Mouse (Mus musculus) ovary, adult 18-20 months (tissue): ENCODE results near the gene Itk.

ENCODE experiments used
- DNase-seq: peaks from one replicate; pipeline ENCODE4 v3.0.0; 2022; ENCODE audit warnings: low spot score, mixed read lengths

Gene Itk

DNA sequence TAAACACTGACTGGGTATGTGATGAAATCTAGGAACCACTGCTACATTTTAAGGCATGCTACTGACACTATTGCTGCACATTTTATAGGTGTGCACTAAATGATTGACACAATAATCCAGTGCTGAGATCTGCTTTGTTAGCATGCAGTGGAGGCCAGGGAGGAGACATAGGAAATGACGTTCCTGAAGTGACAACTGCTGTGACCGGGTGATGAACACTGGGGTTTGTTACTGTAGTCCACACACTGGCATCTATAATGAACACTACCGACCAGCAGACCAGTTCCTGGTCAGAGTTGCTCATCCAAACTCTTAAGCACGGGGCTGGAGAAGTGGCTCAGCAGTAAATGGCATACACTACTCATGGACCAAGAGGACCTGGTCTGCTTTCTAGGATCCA is 4.1 kb upstream of the Itk start:
- DNase-seq = no peak

DNA sequence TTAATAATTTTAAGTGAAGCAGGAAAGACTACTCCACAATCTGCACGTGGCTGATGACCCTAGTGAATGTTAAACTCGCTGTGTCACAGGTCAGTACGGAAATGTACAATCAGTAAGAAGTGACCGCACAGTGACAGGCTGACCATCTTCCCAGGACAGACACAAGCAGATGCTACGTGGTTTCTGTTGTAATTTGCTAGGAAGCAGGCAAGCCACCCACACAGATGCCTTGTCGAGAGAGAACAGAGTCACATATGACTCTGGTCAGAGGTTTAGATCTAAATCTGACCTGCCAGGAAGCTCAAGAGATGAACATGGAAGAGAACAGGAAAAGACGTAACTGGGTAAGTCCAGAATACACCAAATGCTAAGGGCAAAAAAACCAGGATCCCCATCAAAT is 3.6 kb upstream of the Itk start:
- no peak for DNase-seq

DNA sequence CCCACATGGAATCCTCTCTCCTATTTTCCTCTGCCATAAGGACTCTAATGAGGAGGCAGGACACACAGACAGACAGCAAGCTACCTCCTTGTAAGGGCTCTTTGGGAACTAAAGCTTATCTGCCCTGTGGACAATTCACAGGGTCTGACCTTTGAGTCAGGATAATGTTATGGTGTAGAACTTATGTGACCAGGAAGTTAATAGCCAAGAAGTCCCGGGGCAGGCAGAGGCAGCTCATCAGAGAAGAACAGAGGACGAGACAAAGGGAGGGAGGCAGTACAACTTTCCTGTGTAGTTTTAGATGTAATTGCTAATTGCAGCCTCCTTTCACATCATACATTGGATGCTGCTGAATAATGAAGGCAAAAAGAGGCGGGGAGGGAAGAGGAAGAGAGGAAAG is 1.3 kb upstream of the Itk start:
- DNase-seq = no peak

DNA sequence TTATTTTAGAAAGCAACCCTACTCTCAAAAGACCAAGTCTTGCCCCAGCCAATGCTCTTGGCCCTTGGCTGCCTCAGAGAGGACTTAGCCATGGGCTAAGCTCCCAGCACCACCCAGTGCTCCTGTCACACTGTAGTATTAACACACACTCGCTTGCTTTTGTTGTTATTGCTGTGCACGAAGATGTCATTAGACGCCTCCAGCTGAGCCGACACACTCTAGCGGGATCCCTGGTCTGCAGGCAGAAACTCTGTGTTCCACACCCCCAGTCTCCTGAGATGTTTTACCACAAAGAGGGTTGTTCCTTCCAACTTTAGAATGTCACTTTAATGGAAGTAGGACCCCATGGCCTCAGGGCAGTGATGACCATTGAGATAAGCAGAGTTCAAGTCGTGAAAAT is 877 bp downstream of the Itk start:
- DNase-seq = no peak

DNA sequence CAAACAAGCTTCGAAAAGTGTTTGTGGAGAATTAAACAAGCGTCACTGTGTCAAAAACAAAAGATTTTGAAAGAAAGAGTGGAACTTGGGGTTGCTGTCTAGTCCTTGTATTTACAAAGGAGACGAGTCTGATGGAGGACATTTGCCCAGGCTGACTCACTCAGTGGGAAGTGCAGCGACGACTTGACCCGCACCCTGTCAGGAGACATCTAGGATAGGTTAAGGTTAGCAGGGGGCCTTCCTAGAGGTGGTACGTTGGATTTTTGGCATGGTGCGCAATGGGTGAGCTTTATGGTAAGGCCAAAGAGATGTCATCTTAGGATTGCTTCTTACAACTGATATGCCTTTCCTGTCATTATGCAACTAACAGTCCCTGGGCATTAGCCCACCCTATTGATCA is 2.3 kb downstream of the Itk start:
- no peak for DNase-seq

DNA sequence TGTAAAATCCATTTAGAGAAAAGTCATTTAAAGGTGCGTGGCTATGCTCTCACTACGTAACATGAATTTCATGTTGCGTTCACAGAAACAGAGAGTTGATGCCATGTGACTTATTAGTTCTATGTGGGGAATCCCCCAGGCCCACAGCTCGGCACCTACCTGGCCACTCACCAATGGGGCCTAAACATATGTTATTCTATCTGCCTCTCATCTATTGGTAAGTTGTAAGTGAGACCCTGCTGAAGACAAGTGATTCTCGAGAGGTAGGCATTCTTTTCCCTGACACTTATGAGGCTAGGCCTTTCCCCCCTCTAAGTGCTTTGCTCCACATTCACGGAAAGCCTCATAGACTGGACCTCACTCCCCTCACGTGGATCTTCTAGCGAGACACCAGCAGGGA is 2.8 kb downstream of the Itk start:
- DNase-seq = no peak

DNA sequence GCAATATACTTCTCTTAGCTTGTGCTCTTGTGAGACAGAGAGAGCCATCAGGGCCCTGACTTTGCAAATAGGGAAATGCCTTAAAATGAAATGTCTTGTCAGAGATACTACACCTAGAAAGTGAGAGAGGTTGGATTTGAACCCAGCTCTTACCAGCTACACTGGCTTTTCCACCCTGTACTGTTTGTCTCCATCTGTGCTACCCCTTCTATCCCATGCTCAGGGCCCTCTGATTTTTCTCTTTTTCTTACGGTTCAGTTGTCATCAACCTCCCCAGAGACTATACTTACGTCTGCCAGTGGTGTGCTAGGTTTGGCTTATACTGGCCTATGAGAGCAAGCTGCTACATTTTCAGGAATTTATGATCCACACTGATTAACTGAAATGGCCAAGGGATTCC is 4.4 kb downstream of the Itk start:
- no peak for DNase-seq

DNA sequence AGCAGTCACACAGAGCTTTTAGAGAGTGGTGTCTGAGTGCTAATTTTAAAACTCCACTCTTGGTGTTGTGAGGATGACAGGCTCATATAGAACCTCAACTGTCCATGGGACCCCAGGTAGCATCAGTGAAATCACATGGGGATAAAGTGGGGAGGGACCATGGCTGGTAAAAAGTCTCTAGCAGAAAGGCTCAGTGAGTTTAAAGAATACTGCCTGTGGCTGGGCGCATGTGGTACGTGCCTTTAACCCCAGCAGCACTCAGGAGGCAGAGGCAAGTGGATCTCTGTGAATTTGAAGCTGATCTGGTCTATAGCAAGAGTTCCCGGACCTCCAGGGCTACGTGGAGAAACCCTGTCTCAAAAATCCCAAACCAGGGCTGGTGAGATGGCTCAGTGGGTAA is 6.8 kb downstream of the Itk start:
- DNase-seq = no peak

DNA sequence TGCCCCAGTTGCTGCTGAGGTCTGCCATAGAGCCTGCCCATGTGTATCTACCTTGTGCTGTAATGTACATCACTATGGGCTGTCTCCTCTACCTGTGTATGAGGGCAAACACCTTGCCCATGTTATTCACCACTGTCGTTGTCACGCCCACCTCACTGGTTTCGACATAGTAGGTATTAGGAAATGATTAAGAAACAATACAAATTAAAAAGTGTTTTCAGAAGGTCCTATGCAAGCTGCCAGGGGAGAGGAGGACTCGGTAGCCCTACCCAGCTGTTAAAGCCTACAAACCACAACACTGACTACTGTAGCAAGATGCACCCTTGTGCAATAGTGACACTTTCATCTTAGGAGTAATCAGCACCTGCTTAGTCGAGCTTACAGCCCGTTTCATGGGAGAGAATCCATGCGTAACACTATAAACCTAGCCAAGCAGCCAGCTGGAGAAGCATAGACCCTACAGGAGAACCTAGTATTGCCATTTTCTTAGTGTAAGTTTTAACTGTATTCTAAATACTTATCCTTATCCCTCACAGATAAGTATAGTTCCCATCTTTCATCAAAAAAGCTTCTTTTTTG is 9.1 kb downstream of the Itk start:
- no peak for DNase-seq

DNA sequence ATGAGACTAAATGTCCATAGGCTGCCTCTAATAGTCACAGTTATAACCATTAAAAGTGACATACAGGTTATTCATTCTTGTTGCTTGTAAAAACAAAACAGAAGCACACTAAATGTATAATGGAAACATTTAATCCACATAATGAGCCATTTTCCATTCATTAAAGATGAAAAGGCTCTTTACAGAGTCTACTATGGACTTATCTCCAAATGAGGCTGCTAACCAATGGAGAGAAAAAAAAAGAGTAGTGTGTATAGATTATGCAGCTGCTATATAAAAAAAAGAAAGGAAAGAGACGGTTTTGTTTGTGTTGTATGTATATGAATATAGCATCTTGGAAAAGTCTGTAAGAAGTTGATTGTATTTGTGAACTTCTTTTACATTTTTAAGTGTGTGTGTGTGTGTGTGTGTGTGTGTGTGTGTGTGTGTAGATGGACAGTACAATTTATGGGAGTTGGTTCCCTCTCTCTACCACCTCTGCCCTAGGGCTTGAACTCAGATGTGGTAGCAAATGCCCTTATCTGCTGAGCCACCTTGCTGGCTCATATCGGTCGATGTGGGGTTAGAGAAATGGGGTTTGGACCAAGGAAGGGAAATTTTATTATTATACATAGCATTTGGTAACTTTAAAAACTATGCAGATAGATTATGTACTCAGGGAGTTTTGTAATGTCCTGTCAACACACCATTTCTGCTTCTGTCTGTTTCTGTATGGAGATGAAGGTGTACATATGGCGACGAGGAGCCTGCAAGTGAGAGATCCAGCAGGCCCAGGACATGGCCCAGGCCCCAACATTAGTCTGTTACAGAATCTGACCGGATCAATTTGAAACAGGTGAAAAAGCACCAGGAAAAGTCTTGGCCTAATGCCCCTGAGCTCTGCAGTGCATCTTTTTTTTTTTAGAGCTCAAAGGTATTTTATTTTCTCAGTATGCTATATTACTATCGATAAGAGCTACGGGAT is 11.2 kb downstream of the Itk start:
- no peak for DNase-seq

DNA sequence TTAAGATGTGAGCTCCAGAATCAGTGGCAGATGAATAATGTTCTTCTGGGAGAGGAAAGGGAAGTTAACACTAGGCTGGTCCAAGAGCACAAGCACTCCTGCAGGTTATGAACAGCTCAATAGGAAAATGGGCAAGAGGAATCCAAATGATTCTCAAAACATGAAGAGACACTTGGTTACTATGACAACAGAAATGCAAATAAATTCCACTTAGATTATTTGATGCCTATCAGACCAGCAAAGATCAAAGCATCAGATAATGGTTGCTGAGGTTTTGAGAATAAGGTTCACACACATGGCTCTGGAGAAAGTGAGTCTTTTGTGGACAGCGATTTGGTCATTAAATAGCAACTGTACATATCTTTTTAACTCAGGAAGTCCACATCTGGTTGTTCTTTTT is 12.0 kb downstream of the Itk start:
- no peak for DNase-seq

DNA sequence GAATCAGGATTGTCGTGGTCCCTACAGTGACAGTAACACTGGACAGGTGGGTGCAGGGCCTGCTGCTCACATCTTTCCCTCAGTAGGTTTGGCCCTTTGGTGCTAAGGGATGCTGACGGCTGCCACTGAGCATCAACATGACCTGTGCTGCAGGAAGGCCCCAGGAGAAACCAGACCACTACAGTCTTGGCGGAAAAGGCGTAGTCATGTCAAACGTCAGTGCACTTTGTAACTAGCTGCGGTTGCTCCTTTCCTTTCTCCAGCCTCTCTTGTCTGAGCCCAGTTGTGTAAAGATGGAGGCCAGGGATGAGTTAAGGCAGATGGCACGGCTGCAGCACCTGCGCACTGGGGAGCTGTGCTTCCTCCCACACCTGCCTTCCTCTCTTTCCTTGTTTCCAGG is 14.3 kb downstream of the Itk start:
- DNase-seq = no peak

DNA sequence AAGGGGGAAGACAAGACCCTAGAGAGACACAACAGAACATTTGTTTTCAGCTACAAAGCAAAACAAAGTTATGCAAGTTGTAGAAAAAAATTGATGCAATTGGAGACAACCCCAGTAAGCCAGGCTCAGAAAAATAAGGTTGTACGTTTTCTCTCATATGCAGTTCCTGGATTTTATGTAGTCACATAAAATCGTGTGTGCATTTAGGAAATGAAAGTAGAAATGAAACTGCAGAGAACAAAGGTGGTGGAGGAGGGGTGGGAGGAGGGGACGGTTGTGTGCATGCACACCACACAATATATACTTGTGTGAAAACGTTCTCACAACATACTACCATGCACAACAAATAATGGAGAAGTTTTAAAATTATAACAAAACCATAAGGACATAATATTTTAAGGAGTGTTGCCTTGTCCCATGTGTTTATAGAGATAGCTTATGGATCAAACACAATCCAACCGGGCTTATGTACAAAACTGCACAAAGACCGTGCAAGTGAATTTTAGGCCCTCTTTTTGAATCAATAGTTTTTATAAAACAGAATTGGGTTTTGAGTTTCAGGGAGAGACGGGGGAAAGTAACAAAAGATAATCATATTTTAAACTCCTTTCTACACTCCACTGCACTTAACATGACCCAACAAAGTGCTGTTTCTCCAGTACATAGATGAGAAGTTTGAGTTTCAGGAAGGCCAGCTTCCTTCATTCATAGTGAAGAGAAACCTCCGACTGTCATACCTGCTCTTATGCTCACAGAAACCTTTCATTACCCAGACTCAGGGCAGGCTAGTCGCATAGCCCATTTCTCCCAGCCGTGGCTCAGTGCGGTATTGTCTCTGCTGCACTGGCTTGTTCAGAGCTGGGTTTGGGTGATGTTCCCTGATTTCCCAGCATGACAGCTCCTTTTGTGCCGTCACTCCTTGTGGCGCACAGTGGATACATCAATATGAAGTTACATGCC is 16.0 kb downstream of the Itk start:
- no peak for DNase-seq

DNA sequence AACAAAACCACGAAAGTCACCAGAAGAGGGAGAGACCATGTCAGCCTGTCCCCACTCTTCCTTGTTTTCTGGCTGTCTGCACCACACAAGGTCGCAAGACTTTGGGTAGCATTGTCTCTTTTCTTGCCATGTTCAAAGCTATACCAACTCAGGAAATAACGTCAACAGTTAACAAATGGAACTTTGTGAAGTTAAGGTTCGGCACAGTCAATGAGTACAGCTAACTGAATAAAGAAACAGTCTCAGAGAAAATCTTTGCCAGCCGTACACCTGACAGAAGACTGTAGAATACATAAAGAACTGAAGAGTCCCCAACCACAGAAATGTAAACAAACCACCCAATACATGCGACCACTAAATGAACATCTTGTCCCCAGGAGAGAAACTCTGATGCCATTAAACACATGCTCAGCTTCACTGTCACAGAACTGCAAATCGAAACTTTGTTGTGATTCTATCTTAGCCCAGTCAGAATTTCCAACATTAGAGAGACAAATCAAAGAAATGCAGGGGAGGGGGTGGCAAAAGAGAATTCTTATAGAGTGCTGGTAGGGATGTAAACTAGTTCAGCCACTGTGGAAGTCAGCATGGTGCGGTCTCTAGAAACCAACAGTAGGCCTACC is 16.9 kb downstream of the Itk start:
- no peak for DNase-seq

DNA sequence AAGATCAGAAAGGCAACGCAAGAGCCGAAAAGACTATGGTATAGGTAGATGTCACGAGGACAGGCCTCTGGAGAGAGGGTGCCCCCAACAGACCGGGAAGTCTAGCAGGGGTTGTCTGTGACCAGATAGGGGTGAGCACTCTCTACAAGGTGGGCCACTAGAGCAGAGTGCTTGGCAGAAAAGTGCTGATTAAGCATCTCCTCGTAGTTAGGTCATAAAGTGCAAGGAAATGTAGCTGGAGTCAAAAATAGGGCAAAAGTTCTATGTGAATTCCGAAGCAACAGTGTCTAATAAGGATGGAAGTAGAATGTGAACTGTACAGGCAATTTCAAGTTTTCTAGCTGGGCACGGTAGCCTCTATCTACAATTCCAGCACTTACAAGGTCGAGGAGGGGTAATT is 18.1 kb downstream of the Itk start:
- no peak for DNase-seq

DNA sequence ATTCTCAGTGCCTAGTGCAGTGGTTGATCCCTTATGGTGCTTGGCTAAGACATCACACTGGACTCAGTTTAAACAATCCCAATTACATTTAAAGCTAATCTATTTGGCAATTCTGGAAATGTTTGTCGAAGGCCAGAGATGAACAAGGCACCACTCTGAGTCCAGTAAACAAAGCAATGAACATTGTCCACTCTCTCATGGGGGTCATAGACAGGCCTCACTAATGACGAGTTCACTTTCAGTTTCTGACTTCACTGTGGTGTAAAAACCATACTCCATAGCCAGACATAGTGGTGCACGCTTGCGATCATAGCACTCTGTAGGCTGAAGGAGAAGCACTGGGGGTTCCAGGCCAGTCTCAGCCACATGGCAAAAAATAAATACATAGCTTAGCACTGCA is 18.9 kb downstream of the Itk start:
- DNase-seq = no peak

DNA sequence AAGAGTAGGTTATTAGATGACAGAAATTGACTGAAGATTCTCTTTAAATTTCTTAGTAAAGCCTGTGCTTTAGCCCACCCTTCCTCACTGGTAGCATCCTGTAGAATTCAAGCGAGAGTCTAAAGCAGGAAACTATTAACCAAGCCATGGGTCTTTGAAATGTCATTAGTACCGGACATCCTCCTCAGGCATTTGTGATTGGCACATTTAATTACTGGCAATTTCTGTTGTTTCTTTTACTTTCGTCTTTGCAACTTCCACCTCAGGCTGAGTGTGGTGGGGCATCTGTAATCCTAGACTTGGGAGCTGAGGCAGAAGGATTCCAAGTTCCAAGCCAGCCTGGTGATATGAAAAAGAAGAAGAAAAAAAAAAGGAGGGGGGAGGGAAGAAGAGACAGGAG is 23.0 kb downstream of the Itk start:
- DNase-seq = no peak

DNA sequence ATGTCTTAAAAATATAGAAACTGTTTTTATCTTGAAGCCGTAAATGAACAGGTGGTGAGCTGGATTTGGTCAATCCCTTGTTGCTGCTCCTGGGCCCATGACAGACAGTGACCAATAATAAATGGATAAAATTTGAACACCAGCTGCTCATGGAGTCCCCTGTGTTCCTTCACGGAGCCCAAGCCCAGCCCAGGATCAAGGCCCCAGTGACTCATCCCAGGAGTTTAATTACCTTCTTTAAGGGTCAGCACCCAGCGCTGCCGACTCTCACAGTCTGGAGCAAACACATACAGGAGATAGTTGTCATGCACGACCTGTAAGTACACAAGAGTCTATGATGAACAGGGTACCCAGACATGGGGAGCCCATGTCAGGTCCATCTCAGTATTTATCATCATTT is 23.6 kb downstream of the Itk start:
- DNase-seq = no peak

DNA sequence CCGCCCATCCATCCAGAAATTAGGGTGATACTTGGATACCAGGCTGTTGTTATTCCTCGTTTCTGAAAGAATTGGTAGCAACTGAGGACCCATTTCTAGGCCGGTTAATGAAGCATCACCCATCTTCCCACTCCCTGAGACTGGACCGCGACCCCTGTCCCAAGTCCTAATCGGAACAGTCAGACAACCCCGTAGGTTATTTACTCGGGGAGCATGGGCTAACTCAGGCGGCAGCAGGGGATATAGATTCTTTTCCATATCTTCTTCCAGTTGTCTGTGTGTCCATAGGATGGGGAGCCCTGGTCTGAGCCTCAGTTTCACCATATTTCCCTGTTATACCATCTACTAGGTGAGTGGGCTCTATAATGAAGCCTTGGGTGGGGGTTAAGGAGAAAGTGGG is 25.5 kb downstream of the Itk start:
- no peak for DNase-seq

DNA sequence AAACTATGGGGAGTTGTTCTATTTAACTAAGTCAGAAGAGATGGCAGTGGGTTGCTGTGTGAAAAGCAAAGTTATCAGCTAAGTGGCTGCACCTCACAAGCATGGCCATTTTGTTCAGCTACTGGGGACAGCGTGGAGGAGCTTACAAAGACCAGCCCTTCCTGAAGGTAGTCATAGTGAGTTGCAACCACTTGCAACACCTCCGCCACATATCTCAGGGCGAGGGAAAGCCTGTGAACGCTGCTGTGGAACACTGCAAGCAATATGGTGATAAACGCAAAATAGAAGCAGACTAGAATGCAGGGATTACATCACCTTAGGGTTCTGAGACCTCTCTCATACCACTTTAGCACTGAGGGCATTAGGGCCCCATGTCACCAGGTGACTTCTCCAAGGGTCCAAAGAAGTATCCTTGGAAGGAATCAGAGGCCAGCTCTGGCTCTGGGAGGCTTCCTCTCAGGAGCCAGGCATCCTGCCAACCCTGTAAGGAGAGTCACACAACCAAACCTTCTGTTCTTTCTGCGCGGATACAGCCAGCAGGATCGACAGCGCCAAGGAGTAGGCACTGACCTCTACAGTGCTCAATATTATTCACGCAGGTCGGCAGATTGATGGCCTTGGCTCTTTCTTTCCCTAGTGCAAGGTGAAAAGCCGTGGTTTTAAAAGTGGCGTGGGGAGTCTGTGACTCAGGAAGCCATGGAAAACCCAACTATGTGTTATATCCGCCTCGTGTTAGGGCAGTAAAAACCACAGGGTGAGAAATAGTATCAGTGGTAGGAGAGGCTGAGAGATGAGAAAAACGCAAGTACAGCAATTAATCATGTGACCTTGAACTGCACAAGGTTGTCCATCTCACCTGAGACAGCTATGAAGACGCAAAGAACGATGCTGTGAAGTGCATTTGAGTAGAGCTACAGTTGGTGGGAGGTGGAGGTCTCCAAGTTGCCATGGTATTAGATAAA is 27.0 kb downstream of the Itk start:
- no peak for DNase-seq
